Mouse (Mus musculus) stomach, postnatal 0 days (tissue): ENCODE data around the gene Wdr47.

Experiments used
- CTCF ChIP-seq: IDR thresholded peaks from 2 replicates; pipeline ENCODE4 v1.5.1; 2016; ENCODE audit warnings: antibody characterized with exemption, low read depth, mild to moderate bottlenecking, moderate library complexity
- EP300 ChIP-seq: optimal IDR thresholded peaks from 2 replicates; pipeline ENCODE3; 2016; ENCODE audit warnings: antibody characterized with exemption

GRCm38 (mm10) chr3:108689446-108689845, 98.4 kb downstream of the Wdr47 start:
- TF ChIP-seq CTCF: no peak
- no peak for TF ChIP-seq EP300
